Mouse (Mus musculus) brown adipose tissue, adult 24 weeks (tissue): ENCODE data around the gene Aqp8. TPM values are rescaled to one million over a fixed set of nuclear protein-coding genes. Genes with fewer than 3 reads are reported as not detected.

Experiments used
- H3K27ac ChIP-seq: fragments of 200-500 bp; replicated peaks from 2 replicates; pipeline ENCODE4 v1.5.1; 2012; ENCODE audit warnings: low read depth, mild to moderate bottlenecking, low read length
- H3K4me1 ChIP-seq: fragments of 200-500 bp; 2 replicates; pipeline ENCODE4 v1.6.1; 2012; ENCODE audit warnings: low read length, mixed read lengths; ENCODE audit not compliant: control insufficient read depth, insufficient read depth, insufficient read length
- H3K4me3 ChIP-seq: fragments of 200-500 bp; 2 replicates; pipeline ENCODE4 v1.5.1; 2012; ENCODE audit warnings: low read depth, mild to moderate bottlenecking, low read length, moderate library complexity; ENCODE audit not compliant: insufficient read depth
- polyA plus RNA-seq: library from polyadenylated mRNA; stranded (reverse); fragments of >200 nt; gene quantifications from 2 replicates; pipeline ENCODE4 v1.2.4, GENCODE M21; 2012; ENCODE audit not compliant: missing spikeins, insufficient read depth, insufficient read length

Gene Aqp8
- polyA plus RNA-seq, 1 experiment, result not detected

DNA sequence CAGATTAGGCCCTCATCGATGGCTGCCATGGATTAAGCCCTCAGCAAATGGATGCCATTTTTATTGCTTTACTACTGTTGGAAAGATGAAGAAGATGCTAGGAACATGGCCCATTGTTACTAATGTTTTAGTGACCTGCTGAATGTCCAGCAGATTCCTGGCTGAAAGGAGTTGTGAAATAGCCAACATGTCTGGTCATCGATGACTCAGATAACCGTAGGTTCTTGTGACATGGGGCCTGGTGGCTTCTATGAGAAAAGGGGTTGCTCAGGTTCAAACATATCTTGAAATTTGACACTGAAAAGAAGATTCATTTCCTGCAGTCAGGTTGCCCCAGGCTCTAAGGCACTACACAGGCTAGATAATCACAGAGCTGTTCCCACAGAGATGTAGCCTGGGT, 7.0 kb upstream of the Aqp8 start:
- Histone ChIP-seq H3K4me3 (no peak overlapping the region), H3K4me1 (no peaks in the 10 kb centered on the region), H3K27ac (no peak overlapping the region)

DNA sequence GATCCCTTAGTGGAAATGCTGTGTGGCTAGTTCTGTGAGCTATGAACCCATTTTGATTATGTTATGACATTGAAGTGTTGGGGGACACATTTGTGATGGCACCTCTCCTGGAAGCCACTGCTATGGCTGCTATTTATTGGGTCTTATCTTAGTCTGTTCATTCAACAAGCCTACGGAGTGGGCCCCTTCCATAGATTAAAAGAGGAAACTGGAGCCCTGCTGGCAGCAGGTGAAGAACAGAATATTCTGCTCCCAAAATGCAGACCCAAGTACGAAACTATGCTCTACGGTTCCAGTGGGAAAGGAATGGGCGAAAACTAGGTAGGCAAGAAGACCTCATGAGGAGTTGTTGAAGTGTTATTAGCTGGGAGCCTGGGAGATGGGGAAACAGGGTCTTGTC, 3.8 kb upstream of the Aqp8 start:
- Histone ChIP-seq H3K4me3 (no peak overlapping the region), H3K27ac (no peak overlapping the region), H3K4me1 (no peaks in the 10 kb centered on the region)

DNA sequence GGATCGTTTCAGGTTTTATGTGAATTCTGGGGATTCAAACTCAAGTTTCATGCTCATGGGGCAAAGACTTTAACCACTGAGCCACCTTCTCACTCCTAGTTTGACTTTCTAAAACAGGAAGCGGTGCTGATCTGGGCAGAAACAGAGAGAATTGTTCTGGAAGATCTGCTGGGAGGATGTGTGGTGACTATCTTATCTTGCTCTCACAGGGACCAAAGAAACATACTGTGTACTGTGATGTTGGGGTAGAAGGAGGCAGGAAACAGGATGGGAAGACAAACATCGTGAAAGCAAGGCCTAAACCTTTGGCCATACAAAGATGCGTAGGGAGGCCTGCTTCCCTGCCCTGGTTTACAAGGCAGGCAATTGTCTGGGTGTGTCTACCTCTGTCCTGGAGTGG, 2.8 kb upstream of the Aqp8 start:
- H3K4me3 ChIP-seq, result no peak overlapping the region
- H3K4me1 ChIP-seq, result no peaks in the 10 kb centered on the region
- H3K27ac ChIP-seq, result no peak overlapping the region

DNA sequence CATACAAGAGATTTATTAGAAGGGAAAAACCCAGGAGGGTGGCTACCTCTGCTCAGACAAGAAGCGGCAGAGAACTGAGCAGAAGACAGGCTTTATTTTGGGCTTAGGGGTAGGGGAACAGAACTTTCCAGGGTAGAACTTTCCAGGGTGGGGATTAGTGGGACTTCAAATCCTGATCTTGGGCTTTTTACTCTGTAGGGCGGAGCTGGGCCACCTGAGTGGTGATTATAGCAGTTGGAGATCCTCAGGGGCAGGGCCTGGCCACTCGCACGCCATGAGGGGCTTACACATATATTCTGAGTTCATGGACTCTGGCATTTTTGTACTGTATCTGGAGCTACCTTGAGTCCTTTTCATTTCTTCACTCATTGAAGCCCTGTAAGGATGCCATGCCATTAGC, 775 bp upstream of the Aqp8 start:
- H3K4me3 ChIP-seq, result no peak overlapping the region
- H3K27ac ChIP-seq, result no peak overlapping the region
- H3K4me1 ChIP-seq, result no peaks in the 10 kb centered on the region

DNA sequence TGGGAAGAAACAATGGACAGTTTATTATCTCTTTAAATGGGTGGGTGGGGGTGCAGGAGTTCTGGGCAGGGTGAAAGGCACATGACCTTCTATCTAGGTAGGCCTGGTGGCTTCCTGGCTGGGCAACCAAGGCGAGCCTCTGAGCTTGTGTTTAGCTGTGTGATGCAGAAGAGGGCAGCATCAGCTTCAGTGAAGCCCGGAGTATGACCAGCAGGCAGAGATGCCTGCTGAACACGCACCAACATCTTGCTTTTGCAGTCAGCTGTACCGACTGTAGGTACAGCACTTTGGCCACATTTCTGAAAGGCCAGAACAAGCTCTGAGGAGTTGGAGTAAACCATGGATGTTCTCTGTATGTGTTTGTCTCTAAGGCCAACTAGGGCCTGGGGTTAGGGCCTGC, 1.5 kb downstream of the Aqp8 start:
- Histone ChIP-seq H3K4me3 (no peak overlapping the region), H3K4me1 (no peaks in the 10 kb centered on the region), H3K27ac (no peak overlapping the region)

DNA sequence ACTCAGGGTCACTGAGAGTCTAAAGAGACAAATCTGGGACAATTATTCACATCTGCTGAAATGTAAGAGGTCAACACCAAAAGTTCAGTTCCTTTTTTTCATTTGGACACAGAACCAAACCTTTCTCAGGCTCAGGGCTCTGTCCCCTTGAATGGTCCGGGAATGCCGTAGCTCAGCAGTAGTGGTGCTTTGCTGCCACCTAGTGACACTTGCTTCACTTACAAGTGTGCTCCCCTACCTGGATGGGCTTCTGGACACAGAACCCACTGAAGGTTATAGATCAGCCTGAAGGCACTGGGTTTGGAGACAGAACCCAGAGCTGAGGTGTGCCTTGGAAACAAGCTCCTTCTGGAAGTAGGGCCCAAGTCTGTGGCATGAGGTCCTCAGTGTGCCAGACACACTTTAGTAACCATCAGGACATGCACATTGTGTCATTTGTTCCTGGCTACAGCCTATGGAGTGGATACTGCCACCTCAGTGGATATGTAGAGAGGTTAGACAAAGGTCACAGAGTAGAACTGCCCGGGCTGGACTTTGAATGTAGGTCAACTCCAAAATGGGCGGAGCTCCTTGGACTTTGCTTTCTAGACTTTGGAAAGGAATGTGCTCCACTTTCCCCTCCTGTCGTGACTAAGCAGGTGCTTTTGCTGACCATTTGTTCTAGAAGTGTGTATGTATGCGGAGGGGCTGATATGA, 3.7 kb downstream of the Aqp8 start:
- Histone ChIP-seq H3K4me3 (no peak overlapping the region), H3K4me1 (no peaks in the 10 kb centered on the region), H3K27ac (no peak overlapping the region)

DNA sequence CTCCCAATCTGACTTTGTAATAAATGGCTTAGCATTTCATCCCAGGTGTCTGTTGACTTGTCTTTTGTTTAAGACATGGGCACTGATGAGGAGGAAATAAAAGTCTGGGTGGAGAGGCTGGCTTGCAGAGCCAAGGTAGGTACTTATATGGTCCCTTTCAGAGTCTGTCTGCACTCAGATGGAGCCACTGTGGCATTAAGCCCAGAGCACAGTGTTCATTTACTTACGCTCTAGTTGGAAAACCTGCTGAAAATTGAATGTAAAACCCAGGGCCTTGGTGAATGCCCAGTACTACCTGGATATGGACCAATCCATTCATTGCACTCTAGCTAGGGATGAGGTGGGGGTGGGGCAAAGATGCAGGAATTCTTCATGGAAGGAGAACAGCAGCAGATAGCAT, 5.9 kb downstream of the Aqp8 start:
- H3K4me3 ChIP-seq, result no peak overlapping the region
- H3K4me1 ChIP-seq, result no peaks in the 10 kb centered on the region
- H3K27ac ChIP-seq, result no peak overlapping the region

DNA sequence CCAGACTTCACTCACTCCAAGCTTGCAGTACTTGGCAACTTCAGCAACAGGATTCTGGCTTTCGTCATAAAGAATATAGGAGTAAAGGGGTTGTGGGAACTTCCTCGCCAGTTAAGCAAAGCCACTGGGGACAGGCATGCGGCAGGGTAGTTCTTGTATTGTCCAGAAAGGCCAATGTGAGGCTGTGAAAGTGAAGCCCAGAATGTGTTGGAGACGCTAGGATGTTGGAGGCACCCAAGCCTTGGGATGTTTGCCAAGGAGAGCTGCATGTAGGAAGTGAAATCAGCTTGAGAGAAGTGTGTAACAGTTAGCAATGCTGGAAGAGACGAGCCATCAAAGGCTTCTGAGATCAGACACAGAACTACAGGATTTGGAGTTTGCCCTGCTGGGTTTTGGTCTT, 25.6 kb downstream of the Aqp8 start:
- H3K27ac ChIP-seq, result no peak overlapping the region
- H3K4me3 ChIP-seq, result no peak overlapping the region
- no peaks in the 10 kb centered on the region for H3K4me1 ChIP-seq

DNA sequence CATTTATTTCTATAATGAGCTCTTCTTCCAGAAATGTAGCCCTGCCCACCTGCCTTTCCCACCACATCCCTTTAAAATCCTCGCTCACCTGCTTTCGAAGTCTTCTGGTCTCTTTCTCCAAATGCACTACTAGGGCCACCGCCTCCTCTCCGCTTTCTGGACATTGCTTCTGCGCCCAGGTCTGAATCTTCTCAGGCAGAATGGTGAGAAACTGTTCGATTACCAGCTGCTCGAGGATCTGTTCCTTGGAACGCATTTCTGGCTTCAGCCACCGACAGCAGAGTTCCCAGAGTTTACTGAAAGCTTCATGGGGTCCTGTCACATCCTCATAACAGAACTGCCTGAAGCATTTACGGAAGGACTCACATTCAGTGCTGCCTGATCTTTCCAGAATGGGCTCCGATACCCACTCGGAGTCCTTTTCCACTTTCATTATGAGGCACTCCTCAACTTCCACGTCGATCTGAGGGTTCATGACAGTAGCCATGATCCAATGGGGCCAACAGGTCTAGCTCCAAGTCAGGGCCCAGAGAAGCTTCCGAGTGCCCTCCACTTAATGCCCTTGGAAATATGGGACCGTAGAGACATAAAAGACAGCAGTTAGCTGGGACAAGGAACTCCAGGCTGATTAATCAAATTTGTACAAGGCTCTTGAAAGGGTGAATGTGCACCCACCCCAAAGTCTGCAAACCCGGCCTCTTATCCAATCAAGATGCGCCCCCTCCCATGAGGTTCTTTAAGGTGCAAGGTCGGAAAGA, 37.6 kb downstream of the Aqp8 start:
- no peaks in the 10 kb centered on the region; the same call in 1 of the 2 replicates for H3K4me1 ChIP-seq
- H3K27ac ChIP-seq, result no peak overlapping the region
- H3K4me3 ChIP-seq, result peak overlapping the region; percentile 65

DNA sequence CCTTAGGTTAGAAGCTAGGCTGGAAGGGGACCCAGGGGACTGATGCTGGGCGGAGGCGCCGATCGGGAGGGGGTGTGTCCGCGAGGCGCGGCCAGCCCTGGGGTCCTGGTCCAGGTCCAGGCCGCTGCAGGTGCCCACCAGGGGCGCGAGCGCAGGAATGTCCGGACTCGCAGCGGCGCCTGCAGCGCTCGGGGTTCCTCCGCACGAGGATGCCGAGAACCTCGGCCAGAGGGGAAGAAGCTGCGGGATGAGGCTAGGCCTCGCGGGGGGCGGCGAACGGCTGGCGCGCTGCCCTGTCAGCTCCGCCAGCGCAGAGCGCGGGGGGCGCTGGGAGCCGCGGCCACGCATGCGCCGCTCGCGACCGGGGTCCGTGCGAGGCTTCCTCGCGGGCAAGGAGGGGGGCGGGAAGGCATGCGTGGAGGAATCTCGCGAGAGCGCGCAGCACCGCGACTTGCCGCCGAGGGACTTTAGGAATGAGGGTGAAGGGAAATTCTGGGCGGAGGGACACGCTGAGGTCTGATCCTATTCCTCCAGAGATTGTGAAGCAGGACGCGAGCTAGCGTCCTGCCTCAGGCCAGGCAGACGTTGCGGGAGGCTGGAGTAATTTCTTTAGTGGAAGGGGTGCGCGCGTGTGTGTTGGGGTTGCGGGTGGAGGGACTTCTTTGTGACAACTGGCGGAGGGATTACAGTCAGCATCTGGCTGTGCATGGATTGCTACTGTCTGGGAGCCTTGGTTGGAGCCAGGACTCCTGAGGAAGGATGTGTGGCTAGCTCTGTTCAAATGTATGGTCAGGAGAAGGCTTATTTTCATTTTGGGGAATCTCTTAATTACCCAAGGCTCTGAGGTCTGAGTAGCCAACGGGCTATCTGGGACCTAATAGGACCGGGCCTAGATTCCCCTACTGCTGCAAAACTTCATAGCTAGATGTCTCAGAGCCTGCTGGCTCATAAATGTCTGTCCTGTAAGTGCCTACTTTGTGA, 38.4 kb downstream of the Aqp8 start, which contains the start of gene Zkscan2:
Zkscan2 (minus strand) TSS at position 211 of the 981 bp plus-strand sequence.
- Histone ChIP-seq H3K4me3 (peak within 1 kb of the TSS; percentile 65), H3K4me1 (no peaks in the 10 kb centered on the region; the same call in 1 of the 2 replicates), H3K27ac (no peak within 1 kb of the TSS)

DNA sequence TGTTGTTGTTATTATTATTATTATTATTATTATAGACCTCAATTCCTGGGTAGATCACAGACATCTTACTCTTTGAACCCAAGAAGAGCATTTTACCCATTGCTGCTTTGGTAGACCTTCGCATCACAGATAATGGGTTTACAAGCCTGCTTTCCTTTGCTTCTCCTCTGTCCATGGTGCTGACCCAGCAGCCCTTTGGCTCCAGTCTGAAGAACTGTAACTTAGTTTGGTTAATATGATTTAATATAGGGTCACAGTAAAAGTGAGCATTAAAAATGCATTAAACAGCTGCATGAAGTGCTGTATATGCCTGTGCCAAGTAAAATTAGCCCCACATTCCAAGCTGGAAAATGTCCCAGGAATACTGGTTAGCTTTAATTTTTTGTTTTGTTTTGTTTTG, 41.3 kb downstream of the Aqp8 start:
- H3K4me3 ChIP-seq, result no peak overlapping the region
- H3K27ac ChIP-seq, result no peak overlapping the region
- no peaks in the 10 kb centered on the region; the same call in 1 of the 2 replicates for H3K4me1 ChIP-seq

DNA sequence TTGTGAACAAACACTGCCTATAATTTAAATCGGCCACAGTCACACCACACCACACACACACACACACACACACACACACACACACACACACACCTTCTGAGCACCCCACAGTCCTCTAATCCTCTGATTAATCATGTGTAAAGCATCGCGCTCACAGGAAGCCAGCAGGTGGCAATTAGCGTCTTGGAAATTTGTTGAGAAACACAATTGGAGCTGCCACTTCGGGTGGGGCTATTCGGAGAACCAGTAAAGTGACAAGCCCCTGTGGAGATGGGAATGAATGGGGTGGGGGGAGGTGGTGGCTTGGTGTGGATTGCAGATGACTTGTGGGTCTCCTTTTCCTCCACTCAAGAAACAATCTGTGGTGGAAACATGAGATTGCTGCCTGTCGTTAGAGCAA, 45.9 kb downstream of the Aqp8 start:
- Histone ChIP-seq H3K4me3 (no peak overlapping the region), H3K4me1 (no peaks in the 10 kb centered on the region), H3K27ac (no peak overlapping the region)
